9 mouse cellular contexts compared by ENCODE assay signal in genomic region chr13:99190466-99190865, GRCm38 (mm10). TPM values are rescaled to one million over a fixed set of nuclear protein-coding genes. Genes with fewer than 3 reads are reported as not detected.
A peak's percentile ranks its signal among the peaks of the same experiment; 100 is the strongest.
DNase-seq lines count a peak whose midpoint lies in the region; ATAC-seq lines count a peak whose summit lies in the region.
"Had no signal": no experiment of that assay in that cellular context is flagged by ENCODE, and none has a peak within 500 bp of the region (broad histone marks: within the 10 kb centered on the region; RNA-seq: fewer than 3 reads in every experiment).

No protein-coding gene starts in this region.

- no peaks in the 10 kb centered on the region for H3K9me3 ChIP-seq in embryonic facial prominence, embryonic 14.5 days (ENCODE audit: control insufficient read depth, low read length)
- no peaks in the 10 kb centered on the region for H3K9me3 ChIP-seq in liver, embryonic 15.5 days (replicated peaks)
- H3K9me3 ChIP-seq in midbrain, embryonic 11.5 days (ENCODE audit: control insufficient read depth, low read length), result no peaks in the 10 kb centered on the region

- ATAC-seq in embryonic facial prominence, embryonic 14.5 days (ENCODE audit: low read depth), result no peak
- ATAC-seq in liver, embryonic 15.5 days (ENCODE audit: insufficient read depth), result no peak
- ATAC-seq in midbrain, embryonic 11.5 days (ENCODE audit: low FRiP score), result no peak
- ATAC-seq: hindbrain, postnatal 0 days had no signal

- 66% methylated on average over 11 of the region's 11 CpGs for WGBS in embryonic facial prominence, embryonic 14.5 days
- WGBS in liver, embryonic 15.5 days (ENCODE audit: insufficient replicate concordance), result 19% methylated on average over 11 of the region's 11 CpGs
- 78% methylated on average over 11 of the region's 11 CpGs for WGBS in midbrain, embryonic 11.5 days

- peak; percentile 26 for DNase-seq in embryonic facial prominence, embryonic 14.5 days (ENCODE audit: low spot score)
- peak; percentile 48 for DNase-seq in heart, postnatal 4 days
- DNase-seq in midbrain, embryonic 11.5 days (ENCODE audit: low spot score, missing footprints), result no peak
- no peak for DNase-seq in ovary, postnatal 10 days (ENCODE audit: low spot score)
- DNase-seq in Muller cell, postnatal 12 days (ENCODE audit: inconsistent ontology term), result no peak

- H3K4me2 ChIP-seq in embryonic facial prominence, embryonic 14.5 days (ENCODE audit: low read depth, low read length), result no peak overlapping the region
- peak overlapping the region; percentile 7; the same call in 1 of the 2 replicates for H3K4me2 ChIP-seq in liver, embryonic 15.5 days
- no peak overlapping the region for H3K4me2 ChIP-seq in midbrain, embryonic 11.5 days

- no peaks in the 10 kb centered on the region for H3K27me3 ChIP-seq in embryonic facial prominence, embryonic 14.5 days (replicated peaks; ENCODE audit: control insufficient read depth, insufficient read depth, low read length)
- no peaks in the 10 kb centered on the region for H3K27me3 ChIP-seq in liver, embryonic 15.5 days
- no peaks in the 10 kb centered on the region for H3K27me3 ChIP-seq in midbrain, embryonic 11.5 days (ENCODE audit: control insufficient read depth, insufficient read depth, low read length)

- H3K36me3 ChIP-seq in embryonic facial prominence, embryonic 14.5 days (ENCODE audit: control insufficient read depth, insufficient read depth, low read length), result no peaks in the 10 kb centered on the region
- H3K36me3 ChIP-seq in liver, embryonic 15.5 days (replicated peaks), result no peaks in the 10 kb centered on the region
- H3K36me3 ChIP-seq in midbrain, embryonic 11.5 days (ENCODE audit: control insufficient read depth, insufficient read depth, low read length), result no peaks in the 10 kb centered on the region

- H3K27ac ChIP-seq in brown adipose tissue, adult 24 weeks (replicated peaks; ENCODE audit: low read depth, low read length), result peak overlapping the region; percentile 99
- H3K27ac ChIP-seq in embryonic facial prominence, embryonic 14.5 days (replicated peaks; ENCODE audit: low read depth, low read length), result no peak overlapping the region; the same call in 1 of the 2 replicates
- H3K27ac ChIP-seq in liver, embryonic 15.5 days (replicated peaks), result no peak overlapping the region
- H3K27ac ChIP-seq in midbrain, embryonic 11.5 days (ENCODE audit: low read depth, low read length), result no peak overlapping the region
- H3K27ac ChIP-seq: hindbrain, postnatal 0 days had no signal

- peaks cover 18% of the 10 kb centered on the region for H3K4me1 ChIP-seq in brown adipose tissue, adult 24 weeks (ENCODE audit: control insufficient read depth, insufficient read depth, insufficient read length, low read length)
- H3K4me1 ChIP-seq in embryonic facial prominence, embryonic 14.5 days (ENCODE audit: control insufficient read depth, insufficient read depth, low read length), result 0 out of 2 replicates have a peak, but pooled peaks cover 8% of the 10 kb centered on the region
- no peaks in the 10 kb centered on the region for H3K4me1 ChIP-seq in liver, embryonic 15.5 days (replicated peaks)
- no peaks in the 10 kb centered on the region for H3K4me1 ChIP-seq in midbrain, embryonic 11.5 days (ENCODE audit: control insufficient read depth, insufficient read depth, low read length)

- peak overlapping the region; percentile 41 for H3K4me3 ChIP-seq in brown adipose tissue, adult 24 weeks (ENCODE audit: insufficient read depth, low read depth, low read length)
- no peak overlapping the region for H3K4me3 ChIP-seq in embryonic facial prominence, embryonic 14.5 days (ENCODE audit: low read depth, low read length)
- H3K4me3 ChIP-seq in liver, embryonic 15.5 days (replicated peaks), result no peak overlapping the region
- H3K4me3 ChIP-seq in midbrain, embryonic 11.5 days (ENCODE audit: low read depth, low read length), result no peak overlapping the region
- H3K4me3 ChIP-seq: erythroblast, embryonic 14.5 days had no signal

- no peak overlapping the region for H3K9ac ChIP-seq in embryonic facial prominence, embryonic 14.5 days (ENCODE audit: low read depth, low read length)
- H3K9ac ChIP-seq in liver, embryonic 15.5 days, result no peak overlapping the region
- H3K9ac ChIP-seq in midbrain, embryonic 11.5 days (ENCODE audit: low read length), result no peak overlapping the region

RNA-seq across cellular contexts. Expression of gene Zfp366, which starts 5.8 kb away (rescaled TPM):
- 2.8 and 6.6 TPM in 2 replicates for polyA plus RNA-seq in brown adipose tissue, adult 24 weeks (2012; ENCODE audit: insufficient read depth, insufficient read length, missing spikeins)
- 0.99 and 1.2 TPM in 2 replicates for polyA plus RNA-seq in embryonic facial prominence, embryonic 14.5 days (2014; fragmentation: Nextera tagmentation; extraction: Ambion mirVana)
- total RNA-seq in heart, postnatal 4 days (2021), result 10 to 100 TPM in 1 of 2 experiments, 1 to 10 TPM in 1; 7.2 to 10.1 TPM
- 0.14 and 0.21 TPM in 2 replicates for polyA plus RNA-seq in liver, embryonic 15.5 days (2015; fragmentation: Nextera tagmentation; extraction: Ambion mirVana)
- polyA plus RNA-seq in midbrain, embryonic 11.5 days (2014; fragmentation: Nextera tagmentation; extraction: Ambion mirVana), result 0.75 and 0.87 TPM in 2 replicates
- polyA plus RNA-seq: erythroblast, embryonic 14.5 days had no signal

Comparison
In these comparisons a context has a peak if more than half of its experiments do, and no peak if none do; other contexts are left out.
1. DNase-seq: peak in embryonic facial prominence, embryonic 14.5 days (single experiment) and heart, postnatal 4 days (single experiment); none in midbrain, embryonic 11.5 days (single experiment), ovary, postnatal 10 days (single experiment) and Muller cell, postnatal 12 days (single experiment).